Mouse (Mus musculus): Measurements from ENCODE around the gene Mzt1.

Gene Mzt1

GRCm38 (mm10) chr14:99018691-99019090 is 27.2 kb downstream of the Mzt1 start:
- DNase-seq (ENCODE audit: low spot score): no peak

GRCm38 (mm10) chr14:99010920-99011313 is 35.0 kb downstream of the Mzt1 start:
- DNase-seq (ENCODE audit: low spot score): no peak

- no peak for DNase-seq (ENCODE audit: low spot score)
These were observed 35.6 kb downstream of the Mzt1 start for GRCm38 (mm10) chr14:99010224-99010919.

GRCm38 (mm10) chr14:98994218-98994617 is 51.7 kb downstream of the Mzt1 start, which contains the start of gene Rpl36a-ps1:
Gene Rpl36a-ps1, minus strand, starts transcription at chr14:98994318.
- DNase-seq (ENCODE audit: low spot score): no peak

GRCm38 (mm10) chr14:98992482-98992881 is 53.5 kb downstream of the Mzt1 start:
- no peak for DNase-seq (ENCODE audit: low spot score)

GRCm38 (mm10) chr14:98990636-98991035 is 55.3 kb downstream of the Mzt1 start:
- no peak for DNase-seq (ENCODE audit: low spot score)

GRCm38 (mm10) chr14:98989818-98990217 is 56.1 kb downstream of the Mzt1 start:
- no peak for DNase-seq (ENCODE audit: low spot score)
